Mouse (Mus musculus): ENCODE results near the gene Scube1. TPM values are rescaled to one million over a fixed set of nuclear protein-coding genes. Genes with fewer than 3 reads are reported as not detected.

The Scube1 gene
- 6.5 and 6.6 TPM in 2 replicates for polyA plus RNA-seq (2014; fragmentation: Nextera tagmentation; extraction: Ambion mirVana)

- H3K4me1 ChIP-seq (replicated peaks; ENCODE audit: control insufficient read depth, insufficient read depth, low read length): peaks cover 4% of the 10 kb centered on the region
- DNase-seq (ENCODE audit: low spot score) (peak; percentile 82), ATAC-seq (replicated peaks; ENCODE audit: low FRiP score, low TSS enrichment, low read depth) (peak; percentile 96)
- no peaks in the 10 kb centered on the region for H3K9me3 ChIP-seq (ENCODE audit: control insufficient read depth, low read length)
- WGBS: under 1% methylated on average over 35 of the region's 51 CpGs
- H3K4me2 ChIP-seq (ENCODE audit: low read length): peak within 1 kb of the TSS; percentile 95
- peak within 1 kb of the TSS; percentile 34 for H3K9ac ChIP-seq (ENCODE audit: low read length)
- peak within 1 kb of the TSS; percentile 53 for H3K4me3 ChIP-seq (ENCODE audit: low read depth, low read length)
- H3K27me3 ChIP-seq (replicated peaks; ENCODE audit: control insufficient read depth, insufficient read depth, low read length): peaks cover 43% of the 10 kb centered on the region
- H3K27ac ChIP-seq (ENCODE audit: low read depth): no peak within 1 kb of the TSS
- no peaks in the 10 kb centered on the region for H3K36me3 ChIP-seq (ENCODE audit: control insufficient read depth, insufficient read depth, low read length)
Observed at GRCm38 (mm10) chr15:83724886-83725269, at the start of gene Scube1. Gene Scube1, minus strand, starts transcription at chr15:83725021.

- H3K27me3 ChIP-seq (replicated peaks; ENCODE audit: control insufficient read depth, insufficient read depth, low read length): peaks cover 7% of the 10 kb centered on the region
- H3K4me3 ChIP-seq (ENCODE audit: low read depth, low read length): no peak overlapping the region
- H3K9me3 ChIP-seq (ENCODE audit: control insufficient read depth, low read length): no peaks in the 10 kb centered on the region
- ATAC-seq (replicated peaks; ENCODE audit: low FRiP score, low TSS enrichment, low read depth) (no peak), DNase-seq (ENCODE audit: low spot score) (no peak)
- H3K27ac ChIP-seq (ENCODE audit: low read depth): no peak overlapping the region
- no peak overlapping the region for H3K9ac ChIP-seq (ENCODE audit: low read length)
- 92% methylated on average over 4 of the region's 4 CpGs for WGBS
- no peaks in the 10 kb centered on the region for H3K36me3 ChIP-seq (ENCODE audit: control insufficient read depth, insufficient read depth, low read length)
- H3K4me1 ChIP-seq (replicated peaks; ENCODE audit: control insufficient read depth, insufficient read depth, low read length): no peaks in the 10 kb centered on the region
- no peak overlapping the region for H3K4me2 ChIP-seq (ENCODE audit: low read length)
Observed at GRCm38 (mm10) chr15:83772953-83773352, 48.1 kb upstream of the Scube1 start.

- Histone ChIP-seq H3K4me2 (ENCODE audit: low read length) (no peak overlapping the region), H3K9me3 (ENCODE audit: control insufficient read depth, low read length) (no peaks in the 10 kb centered on the region), H3K27ac (ENCODE audit: low read depth) (no peak overlapping the region), H3K4me1 (replicated peaks; ENCODE audit: control insufficient read depth, insufficient read depth, low read length) (no peaks in the 10 kb centered on the region), H3K36me3 (ENCODE audit: control insufficient read depth, insufficient read depth, low read length) (no peaks in the 10 kb centered on the region), H3K4me3 (ENCODE audit: low read depth, low read length) (no peak overlapping the region), H3K9ac (ENCODE audit: low read length) (no peak overlapping the region), H3K27me3 (replicated peaks; ENCODE audit: control insufficient read depth, insufficient read depth, low read length) (peaks cover 2% of the 10 kb centered on the region; the same call in 1 of the 2 replicates)
- 69% methylated on average over 5 of the region's 5 CpGs for WGBS
- no peak for ATAC-seq (replicated peaks; ENCODE audit: low FRiP score, low TSS enrichment, low read depth)
- DNase-seq (ENCODE audit: low spot score): no peak
Observed at GRCm38 (mm10) chr15:83772460-83772859, 47.6 kb upstream of the Scube1 start.

- Histone ChIP-seq H3K4me3 (ENCODE audit: low read depth, low read length) (no peak overlapping the region), H3K27ac (ENCODE audit: low read depth) (no peak overlapping the region)
- no peak for ATAC-seq (replicated peaks; ENCODE audit: low FRiP score, low TSS enrichment, low read depth)
Observed at GRCm38 (mm10) chr15:83771346-83772053, 46.7 kb upstream of the Scube1 start.

GRCm38 (mm10) chr15:83765388-83766029 is 40.7 kb upstream of the Scube1 start:
- H3K36me3 ChIP-seq (ENCODE audit: control insufficient read depth, insufficient read depth, low read length): no peaks in the 10 kb centered on the region
- ATAC-seq (replicated peaks; ENCODE audit: low FRiP score, low TSS enrichment, low read depth) (no peak), DNase-seq (ENCODE audit: low spot score) (no peak)
- H3K9ac ChIP-seq (ENCODE audit: low read length): no peak overlapping the region
- WGBS: 33% methylated on average over 6 of the region's 6 CpGs
- no peaks in the 10 kb centered on the region for H3K9me3 ChIP-seq (ENCODE audit: control insufficient read depth, low read length)
- no peaks in the 10 kb centered on the region for H3K27me3 ChIP-seq (replicated peaks; ENCODE audit: control insufficient read depth, insufficient read depth, low read length)
- no peak overlapping the region for H3K27ac ChIP-seq (ENCODE audit: low read depth)
- no peak overlapping the region for H3K4me2 ChIP-seq (ENCODE audit: low read length)
- H3K4me3 ChIP-seq (ENCODE audit: low read depth, low read length): no peak overlapping the region
- H3K4me1 ChIP-seq (replicated peaks; ENCODE audit: control insufficient read depth, insufficient read depth, low read length): no peaks in the 10 kb centered on the region

More at GRCm38 (mm10) chr15:83771346-83772053, 46.7 kb upstream of the Scube1 start:
- Histone ChIP-seq H3K4me2 (ENCODE audit: low read length) (no peak overlapping the region), H3K4me1 (replicated peaks; ENCODE audit: control insufficient read depth, insufficient read depth, low read length) (no peaks in the 10 kb centered on the region), H3K9me3 (ENCODE audit: control insufficient read depth, low read length) (no peaks in the 10 kb centered on the region), H3K9ac (ENCODE audit: low read length) (no peak overlapping the region), H3K27me3 (replicated peaks; ENCODE audit: control insufficient read depth, insufficient read depth, low read length) (no peaks in the 10 kb centered on the region), H3K36me3 (ENCODE audit: control insufficient read depth, insufficient read depth, low read length) (no peaks in the 10 kb centered on the region)
- WGBS: 76% methylated on average over 8 of the region's 8 CpGs
- DNase-seq (ENCODE audit: low spot score): no peak

- no peaks in the 10 kb centered on the region for H3K4me1 ChIP-seq (replicated peaks; ENCODE audit: control insufficient read depth, insufficient read depth, low read length)
- H3K36me3 ChIP-seq (ENCODE audit: control insufficient read depth, insufficient read depth, low read length): no peaks in the 10 kb centered on the region
- no peak overlapping the region for H3K27ac ChIP-seq (ENCODE audit: low read depth)
- H3K9ac ChIP-seq (ENCODE audit: low read length): no peak overlapping the region
- 89% methylated on average over 13 of the region's 13 CpGs for WGBS
- ATAC-seq (replicated peaks; ENCODE audit: low FRiP score, low TSS enrichment, low read depth): no peak
- no peaks in the 10 kb centered on the region for H3K27me3 ChIP-seq (replicated peaks; ENCODE audit: control insufficient read depth, insufficient read depth, low read length)
- H3K4me2 ChIP-seq (ENCODE audit: low read length): no peak overlapping the region
- H3K4me3 ChIP-seq (ENCODE audit: low read depth, low read length): no peak overlapping the region
- DNase-seq (ENCODE audit: low spot score): no peak
- no peaks in the 10 kb centered on the region for H3K9me3 ChIP-seq (ENCODE audit: control insufficient read depth, low read length)
Observed at GRCm38 (mm10) chr15:83761512-83761911, 36.7 kb upstream of the Scube1 start.

- Histone ChIP-seq H3K9ac (ENCODE audit: low read length) (no peak overlapping the region), H3K27me3 (replicated peaks; ENCODE audit: control insufficient read depth, insufficient read depth, low read length) (no peaks in the 10 kb centered on the region), H3K27ac (ENCODE audit: low read depth) (no peak overlapping the region), H3K4me1 (replicated peaks; ENCODE audit: control insufficient read depth, insufficient read depth, low read length) (no peaks in the 10 kb centered on the region), H3K9me3 (ENCODE audit: control insufficient read depth, low read length) (no peaks in the 10 kb centered on the region), H3K36me3 (ENCODE audit: control insufficient read depth, insufficient read depth, low read length) (no peaks in the 10 kb centered on the region), H3K4me2 (ENCODE audit: low read length) (no peak overlapping the region), H3K4me3 (ENCODE audit: low read depth, low read length) (no peak overlapping the region)
- DNase-seq (ENCODE audit: low spot score): peak; percentile 76
- 3% methylated on average over 10 of the region's 10 CpGs for WGBS
- ATAC-seq (replicated peaks; ENCODE audit: low FRiP score, low TSS enrichment, low read depth): no peak
Observed at GRCm38 (mm10) chr15:83760683-83761082, 35.9 kb upstream of the Scube1 start.

- DNase-seq (ENCODE audit: low spot score): no peak
- Histone ChIP-seq H3K27ac (ENCODE audit: low read depth) (no peak overlapping the region), H3K4me1 (replicated peaks; ENCODE audit: control insufficient read depth, insufficient read depth, low read length) (no peaks in the 10 kb centered on the region), H3K9ac (ENCODE audit: low read length) (no peak overlapping the region), H3K36me3 (ENCODE audit: control insufficient read depth, insufficient read depth, low read length) (no peaks in the 10 kb centered on the region), H3K4me2 (ENCODE audit: low read length) (no peak overlapping the region), H3K4me3 (ENCODE audit: low read depth, low read length) (no peak overlapping the region), H3K27me3 (replicated peaks; ENCODE audit: control insufficient read depth, insufficient read depth, low read length) (no peaks in the 10 kb centered on the region), H3K9me3 (ENCODE audit: control insufficient read depth, low read length) (0 out of 2 replicates have a peak, but pooled peaks cover 2% of the 10 kb centered on the region)
- 14% methylated on average over 4 of the region's 4 CpGs for WGBS
- ATAC-seq (replicated peaks; ENCODE audit: low FRiP score, low TSS enrichment, low read depth): no peak
Observed at GRCm38 (mm10) chr15:83758958-83759357, 34.1 kb upstream of the Scube1 start.

Data from intestine, embryonic 14.5 days (tissue).